Mouse (Mus musculus) heart, postnatal 4 days (tissue): ENCODE results near the gene Lce1l. TPM values are rescaled to one million over a fixed set of nuclear protein-coding genes. Genes with fewer than 3 reads are reported as not detected.
"Not testable (repeated sequence)": the region's sequence is repeated elsewhere in the genome, so short reads cannot be mapped to it uniquely, and the experiment has no call there.

Source experiments
- DNase-seq: peaks from one replicate; pipeline ENCODE4 v3.0.0; 2021
- total RNA-seq, 2 experiments: library from RNA; stranded (reverse); gene quantifications; 2 replicates each; pipeline ENCODE4 v1.2.3; 2021

The Lce1l gene
- not detected for total RNA-seq

- DNase-seq: no peak
Measured at GRCm38 (mm10) chr3:92851186-92851585, at the start of gene Lce1l. TSS of gene Lce1l (minus strand) at chr3:92851286.

DNA sequence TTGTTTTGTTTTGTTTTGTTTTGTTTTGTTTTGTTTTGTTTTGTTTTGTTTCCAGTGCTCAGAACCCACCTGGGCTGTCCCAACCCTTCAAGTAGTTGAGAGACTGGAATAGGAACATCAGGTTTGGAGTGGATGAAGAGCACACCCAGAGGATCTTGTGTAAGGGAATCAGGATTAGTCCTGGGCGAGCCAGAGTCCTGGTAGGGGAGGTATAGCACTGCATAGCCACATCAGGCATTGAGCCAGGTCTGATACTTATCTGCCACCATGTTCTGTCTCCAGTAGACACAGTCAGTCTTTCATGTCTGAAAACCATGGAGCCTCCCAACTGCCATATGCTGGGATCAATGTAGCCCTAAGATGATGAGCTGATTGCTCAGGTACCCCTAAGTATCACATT, 43.4 kb upstream of the Lce1l start:
- no peak for DNase-seq

- DNase-seq: no peak
Measured at GRCm38 (mm10) chr3:92894063-92894462, 43.0 kb upstream of the Lce1l start.

- DNase-seq: no peak
Measured at GRCm38 (mm10) chr3:92874180-92874579, 23.1 kb upstream of the Lce1l start.

- DNase-seq: no peak
Measured at GRCm38 (mm10) chr3:92870116-92870515, 19.0 kb upstream of the Lce1l start, which contains the start of gene 2310050C09Rik. TSS of gene 2310050C09Rik (minus strand) at chr3:92870216.

DNA sequence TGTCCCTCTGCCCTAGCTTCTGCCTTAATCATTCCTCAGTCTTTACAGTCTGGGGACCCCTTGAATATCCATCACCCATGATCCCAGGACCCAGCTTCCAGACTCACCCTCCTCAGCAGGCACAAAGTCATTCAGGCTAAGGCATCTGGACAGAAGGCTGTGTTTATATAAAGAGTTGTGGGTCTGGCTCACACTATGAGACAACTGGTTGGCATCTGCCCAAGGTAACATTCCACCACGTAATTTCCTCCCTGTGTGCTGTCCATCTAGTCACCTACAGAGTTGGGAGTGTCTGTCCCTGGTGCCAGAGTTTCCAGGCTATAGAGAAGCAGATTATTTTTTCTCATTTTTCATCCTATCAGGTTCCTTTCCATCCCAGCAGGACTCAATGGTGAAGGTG, 24.0 kb downstream of the Lce1l start, which contains the start of gene Kprp:
Gene Kprp, minus strand, starts transcription at position 140 of the 400 bp plus-strand sequence.
- no peak for DNase-seq

DNA sequence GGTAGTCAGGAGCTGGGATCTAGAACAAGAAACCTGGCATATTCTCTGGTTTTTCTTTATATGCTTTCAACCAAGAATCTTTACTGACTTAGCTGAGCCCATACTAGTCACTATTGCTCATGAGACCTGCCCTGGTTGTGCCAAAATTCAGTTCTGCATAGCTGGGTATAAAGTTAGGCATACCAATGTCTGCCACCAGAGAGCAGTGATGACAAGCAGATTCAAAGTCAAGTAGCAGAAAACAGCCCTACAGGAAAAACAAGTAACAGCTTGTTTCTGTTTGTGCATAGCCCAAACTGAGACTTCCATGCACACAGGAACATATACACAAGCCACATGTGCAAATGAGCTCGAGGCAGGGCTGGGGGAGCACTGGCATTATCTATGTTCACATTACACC, 25.3 kb downstream of the Lce1l start:
- no peak for DNase-seq

DNA sequence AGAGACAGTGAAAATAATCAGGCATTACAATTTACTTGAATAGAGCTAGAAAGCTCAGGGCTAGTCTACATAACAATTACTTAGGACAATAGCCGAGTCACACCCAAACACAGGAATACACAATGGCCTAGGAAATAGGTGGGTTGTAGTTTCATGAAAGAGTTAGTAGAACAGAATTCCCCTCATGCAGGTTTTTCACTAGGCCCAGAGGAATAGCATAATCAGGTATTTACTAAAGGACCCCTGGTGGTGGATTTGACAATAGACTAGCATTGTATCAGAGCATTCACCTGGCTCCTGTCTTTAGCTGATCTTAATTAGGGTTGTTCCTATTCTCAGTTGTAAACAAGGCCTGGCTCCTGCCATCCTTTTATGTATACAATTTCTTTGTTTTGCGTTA, 35.0 kb downstream of the Lce1l start:
- DNase-seq: not testable (repeated sequence)

DNA sequence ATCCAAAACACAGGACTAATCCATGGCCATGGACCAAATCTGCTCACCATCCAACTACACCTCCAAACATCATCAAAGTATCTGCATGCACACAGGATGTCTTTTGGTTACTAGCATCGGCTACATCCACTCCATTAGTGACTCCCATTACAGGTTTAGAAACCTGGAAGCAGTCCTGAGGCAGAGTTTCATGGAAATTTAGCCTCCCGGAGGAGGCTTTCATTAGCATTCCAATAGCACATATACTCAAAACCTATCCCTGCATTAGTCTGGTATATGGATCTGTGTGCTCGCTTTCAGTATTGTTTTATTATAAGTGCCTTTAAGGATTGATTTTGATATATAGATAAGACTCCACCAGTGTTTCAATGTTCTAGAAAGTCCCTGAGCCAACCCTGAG, 35.5 kb downstream of the Lce1l start:
- no peak for DNase-seq

DNA sequence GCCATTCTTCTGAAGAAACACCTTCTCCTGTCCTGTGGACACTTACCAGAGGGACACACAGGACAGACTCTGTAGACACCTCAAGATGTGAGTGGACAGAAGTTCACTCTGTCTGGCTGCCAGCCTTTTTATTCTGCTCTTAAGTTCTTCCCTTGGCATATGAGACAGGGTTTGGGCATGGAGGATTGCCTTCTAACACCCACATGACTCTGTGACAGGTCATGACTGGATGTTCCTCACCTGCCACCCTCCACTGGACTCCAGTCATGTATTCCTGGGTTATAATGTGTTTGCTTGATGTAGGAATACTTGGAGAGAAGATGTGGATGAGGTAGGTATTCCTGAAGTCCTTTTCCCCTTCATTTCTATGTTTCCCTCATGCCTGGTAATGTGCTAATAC, 43.3 kb downstream of the Lce1l start, which contains the start of gene Lce1k:
Gene Lce1k, minus strand, starts transcription at position 101 of the 400 bp plus-strand sequence.
- no peak for DNase-seq

Other genes starting within 250 kb of the Lce1l start
- gene 2210017I01Rik, start 243.8 kb downstream of the Lce1l start, total RNA-seq: not detected
- not detected for gene Lce6a, start 229.6 kb downstream of the Lce1l start, total RNA-seq
- gene Lce1a1, start 203.0 kb downstream of the Lce1l start, total RNA-seq: not detected
- gene Lce1b, start 194.4 kb downstream of the Lce1l start, total RNA-seq: not detected
- gene Lce1a2, start 181.0 kb downstream of the Lce1l start, total RNA-seq: not detected
- not detected for gene Lce1c, start 172.0 kb downstream of the Lce1l start, total RNA-seq
- not detected for gene Lce1d, start 164.1 kb downstream of the Lce1l start, total RNA-seq
- not detected for gene Lce1e, start 142.2 kb downstream of the Lce1l start, total RNA-seq
- gene Lce1f, start 130.9 kb downstream of the Lce1l start, total RNA-seq: not detected
- gene Gm38119, start 112.2 kb downstream of the Lce1l start, total RNA-seq: not detected
- gene Lce1g, start 98.9 kb downstream of the Lce1l start, total RNA-seq: not detected
- not detected for gene Lce1h, start 86.2 kb downstream of the Lce1l start, total RNA-seq
- gene Lce1i, start 72.4 kb downstream of the Lce1l start, total RNA-seq: not detected
- not detected for gene Lce1j, start 60.8 kb downstream of the Lce1l start, total RNA-seq
- gene Lce1k, start 43.4 kb downstream of the Lce1l start, total RNA-seq: not detected
- gene Kprp, start 24.0 kb downstream of the Lce1l start, total RNA-seq: not detected
- not detected for gene 2310050C09Rik, start 18.9 kb upstream of the Lce1l start, total RNA-seq
- gene Lce3a, start 74.9 kb upstream of the Lce1l start, total RNA-seq: not detected
- gene Lce3b, start 81.7 kb upstream of the Lce1l start, total RNA-seq: not detected
- gene Lce3c, start 93.2 kb upstream of the Lce1l start, total RNA-seq: not detected
- not detected for gene Lce3d, start 106.1 kb upstream of the Lce1l start, total RNA-seq
- gene Lce3e, start 115.8 kb upstream of the Lce1l start, total RNA-seq: not detected
- not detected for gene Lce3f, start 140.9 kb upstream of the Lce1l start, total RNA-seq
- gene Crct1, start 164.4 kb upstream of the Lce1l start, total RNA-seq: not detected
- gene Lce1m, start 167.8 kb upstream of the Lce1l start, total RNA-seq: not detected
- not detected for gene Gm4858, start 217.5 kb upstream of the Lce1l start, total RNA-seq